In genomic region chr16:34920182-34920581, GRCm38 (mm10) we compare ENCODE assay signal across 10 mouse cellular contexts.
A peak's percentile ranks its signal among the peaks of the same experiment; 100 is the strongest.
DNase-seq lines count a peak whose midpoint lies in the region; ATAC-seq and TF ChIP-seq lines count a peak whose summit lies in the region.
"Had no signal": no experiment of that assay in that cellular context is flagged by ENCODE, and none has a peak within 500 bp of the region (broad histone marks: within the 10 kb centered on the region; RNA-seq: fewer than 3 reads in every experiment).

No protein-coding gene starts in this region.

- H3K36me3 ChIP-seq in hindbrain, embryonic 11.5 days (ENCODE audit: control insufficient read depth, insufficient read depth, low read length) = no peaks in the 10 kb centered on the region
- H3K36me3 ChIP-seq in hindbrain, embryonic 14.5 days (replicated peaks; ENCODE audit: control insufficient read depth, insufficient read depth) = no peaks in the 10 kb centered on the region
- no peaks in the 10 kb centered on the region for H3K36me3 ChIP-seq in liver, embryonic 11.5 days (ENCODE audit: control insufficient read depth, insufficient read depth, low read length)
- no peaks in the 10 kb centered on the region for H3K36me3 ChIP-seq in stomach, postnatal 0 days (ENCODE audit: control insufficient read depth, insufficient read depth, low read length)
- H3K36me3 ChIP-seq: embryonic facial prominence, embryonic 15.5 days had no signal

- WGBS in hindbrain, embryonic 11.5 days = 12% methylated on average over 6 of the region's 6 CpGs
- 25% methylated on average over 6 of the region's 6 CpGs for WGBS in hindbrain, embryonic 14.5 days
- WGBS in liver, embryonic 11.5 days = 15% methylated on average over 6 of the region's 6 CpGs
- 16% methylated on average over 6 of the region's 6 CpGs for WGBS in stomach, postnatal 0 days

- H3K9me3 ChIP-seq in hindbrain, embryonic 11.5 days (ENCODE audit: control insufficient read depth, low read length) = no peaks in the 10 kb centered on the region
- no peaks in the 10 kb centered on the region for H3K9me3 ChIP-seq in hindbrain, embryonic 14.5 days (ENCODE audit: control insufficient read depth, low read length)
- H3K9me3 ChIP-seq in liver, embryonic 11.5 days (ENCODE audit: control insufficient read depth, low read length) = no peaks in the 10 kb centered on the region
- no peaks in the 10 kb centered on the region for H3K9me3 ChIP-seq in stomach, postnatal 0 days (ENCODE audit: control insufficient read depth, low read length)
- H3K9me3 ChIP-seq: embryonic facial prominence, embryonic 15.5 days had no signal

- no peak overlapping the region for H3K9ac ChIP-seq in hindbrain, embryonic 11.5 days (ENCODE audit: low read depth, low read length)
- H3K9ac ChIP-seq in hindbrain, embryonic 14.5 days = no peak overlapping the region
- no peak overlapping the region for H3K9ac ChIP-seq in liver, embryonic 11.5 days (ENCODE audit: low read depth, low read length)
- peak overlapping the region; percentile 48 for H3K9ac ChIP-seq in stomach, postnatal 0 days (ENCODE audit: low read length)
- H3K9ac ChIP-seq: embryonic facial prominence, embryonic 15.5 days had no signal

- H3K4me2 ChIP-seq in hindbrain, embryonic 11.5 days (replicated peaks; ENCODE audit: low read depth, low read length) = no peak overlapping the region
- no peak overlapping the region for H3K4me2 ChIP-seq in hindbrain, embryonic 14.5 days (replicated peaks)
- no peak overlapping the region for H3K4me2 ChIP-seq in liver, embryonic 11.5 days
- H3K4me2 ChIP-seq in stomach, postnatal 0 days (replicated peaks; ENCODE audit: low read depth) = peak overlapping the region; percentile 58; the same call in 1 of the 2 replicates
- H3K4me2 ChIP-seq: embryonic facial prominence, embryonic 15.5 days had no signal

- H3K27ac ChIP-seq in hindbrain, embryonic 11.5 days (ENCODE audit: low read depth, low read length) = no peak overlapping the region
- H3K27ac ChIP-seq in hindbrain, embryonic 14.5 days = no peak overlapping the region
- no peak overlapping the region for H3K27ac ChIP-seq in liver, embryonic 11.5 days (ENCODE audit: low read depth, low read length)
- H3K27ac ChIP-seq in stomach, postnatal 0 days (replicated peaks) = peak overlapping the region; percentile 92
- H3K27ac ChIP-seq: macrophage had no signal

- peak; percentile 86 for TF ChIP-seq CTCF in stomach, postnatal 0 days (IDR thresholded peaks at IDR 0.05; ENCODE audit: low read depth)

- 0 out of 2 replicates have a peak, but pooled peaks cover 2% of the 10 kb centered on the region for H3K4me1 ChIP-seq in hindbrain, embryonic 11.5 days (replicated peaks; ENCODE audit: control insufficient read depth, insufficient read depth, low read length)
- peaks cover 4% of the 10 kb centered on the region; the same call in 1 of the 2 replicates for H3K4me1 ChIP-seq in hindbrain, embryonic 14.5 days (replicated peaks; ENCODE audit: control insufficient read depth, insufficient read depth, low read length)
- H3K4me1 ChIP-seq in liver, embryonic 11.5 days (replicated peaks; ENCODE audit: control insufficient read depth, insufficient read depth, low read length) = peaks cover 16% of the 10 kb centered on the region
- H3K4me1 ChIP-seq in stomach, postnatal 0 days (replicated peaks; ENCODE audit: control insufficient read depth, insufficient read depth) = no peaks in the 10 kb centered on the region; the same call in 1 of the 2 replicates

- H3K27me3 ChIP-seq in hindbrain, embryonic 11.5 days (ENCODE audit: control insufficient read depth, insufficient read depth, low read length) = no peaks in the 10 kb centered on the region
- no peaks in the 10 kb centered on the region for H3K27me3 ChIP-seq in hindbrain, embryonic 14.5 days (ENCODE audit: control insufficient read depth, insufficient read depth, low read length)
- no peaks in the 10 kb centered on the region for H3K27me3 ChIP-seq in liver, embryonic 11.5 days (replicated peaks; ENCODE audit: control insufficient read depth, insufficient read depth, low read length)
- no peaks in the 10 kb centered on the region for H3K27me3 ChIP-seq in stomach, postnatal 0 days (ENCODE audit: control insufficient read depth, insufficient read depth, low read length)
- H3K27me3 ChIP-seq: embryonic facial prominence, embryonic 15.5 days had no signal

- H3K4me3 ChIP-seq in hindbrain, embryonic 11.5 days (ENCODE audit: low read depth, low read length) = no peak overlapping the region
- no peak overlapping the region for H3K4me3 ChIP-seq in hindbrain, embryonic 14.5 days (replicated peaks; ENCODE audit: low read length)
- H3K4me3 ChIP-seq in liver, embryonic 11.5 days (ENCODE audit: low read depth, low read length) = no peak overlapping the region
- H3K4me3 ChIP-seq in stomach, postnatal 0 days (ENCODE audit: low read depth, low read length) = no peak overlapping the region
- H3K4me3 ChIP-seq: embryonic facial prominence, embryonic 15.5 days had no signal

- no peak for ATAC-seq in hindbrain, embryonic 11.5 days (ENCODE audit: low FRiP score)
- no peak for ATAC-seq in hindbrain, embryonic 14.5 days (ENCODE audit: low FRiP score)
- ATAC-seq in liver, embryonic 11.5 days (replicated peaks; ENCODE audit: low FRiP score) = no peak
- peak; percentile 15; the same call in 1 of the 2 replicates for ATAC-seq in stomach, postnatal 0 days (ENCODE audit: low FRiP score, low TSS enrichment)

- no peak for TF ChIP-seq EP300 in stomach, postnatal 0 days (optimal IDR thresholded peaks at IDR 0.05)

- intact Hi-C loops in gastrocnemius, postnatal 14 days (cut with DNase I; ENCODE audit: low total_unique reads) = loop anchor here (5.0 kb wide), 1 partner anchor 47 kb away; no protein-coding TSS in a partner anchor

- DNase-seq in hindbrain, embryonic 11.5 days (ENCODE audit: low spot score) = peak; percentile 73
- DNase-seq in hindbrain, embryonic 14.5 days (ENCODE audit: low spot score) = no peak
- DNase-seq in A20 (ENCODE audit: low read depth, low spot score) (peak; percentile 59), ZHBTc4 (ENCODE audit: low read depth, low spot score) (peak; percentile 80)
- peak; percentile 50 for DNase-seq in gastrocnemius, postnatal 14 days
- DNase-seq in liver, embryonic 11.5 days (ENCODE audit: low spot score) = peak; percentile 53
- no peak for DNase-seq in stomach, postnatal 0 days (ENCODE audit: low spot score)
- no peak for DNase-seq in layer of hippocampus, adult 8-10 months (ENCODE audit: low spot score in 2 of 2)

Comparison
In these comparisons a context has a peak if more than half of its experiments do, and no peak if none do; other contexts are left out.
1. DNase-seq: peak in hindbrain, embryonic 11.5 days (single experiment), A20 (single experiment), ZHBTc4 (single experiment), gastrocnemius, postnatal 14 days (single experiment) and liver, embryonic 11.5 days (single experiment); none in hindbrain, embryonic 14.5 days (single experiment), stomach, postnatal 0 days (single experiment) and layer of hippocampus, adult 8-10 months (0 of 2).